Mouse (Mus musculus): ENCODE measurements around the gene Sox1. TPM values are rescaled to one million over a fixed set of nuclear protein-coding genes. Genes with fewer than 3 reads are reported as not detected.

Gene Sox1
- total RNA-seq, 2 experiments from 2014 or later: 9.6 to 11.3 TPM

Small RNA genes lying within 50 kb of the gene (microRNA-seq; reads per million reads assigned to microRNA genes)
- 0 reads per million in 2 experiments for gene Gm25239

Other genes starting within 250 kb of the Sox1 start
- not detected for gene A230072I06Rik, start 116.5 kb upstream of the Sox1 start, total RNA-seq (2021)
- not detected for gene Spaca7, start 177.7 kb downstream of the Sox1 start, total RNA-seq (2021)